Mouse (Mus musculus) midbrain, postnatal 0 days (tissue): ENCODE data around the gene Art4. TPM values are rescaled to one million over a fixed set of nuclear protein-coding genes. Genes with fewer than 3 reads are reported as not detected.

Experiments
- ATAC-seq: fragments of 200-750 bp; cut with Nextera tagmentation; 2 replicates; pipeline ENCODE4 v1.8.0; 2017; ENCODE audit warnings: moderate number of reproducible peaks, mild to moderate bottlenecking, moderate TSS enrichment, moderate library complexity; ENCODE audit not compliant: low FRiP score
- DNase-seq: peaks from one replicate; pipeline ENCODE4 v3.0.0-alpha.2; 2015; ENCODE audit warnings: low spot score
- H3K27ac ChIP-seq: fragments of 300-500 bp; sonication (generic); 2 replicates; pipeline ENCODE4 v1.5.1; 2014; ENCODE audit warnings: low read depth, mild to moderate bottlenecking, low read length, mixed read lengths
- H3K27me3 ChIP-seq: fragments of 300-500 bp; sonication (generic); 2 replicates; pipeline ENCODE4 v1.6.1; 2014; ENCODE audit warnings: low read length, control low read depth, mixed read lengths; ENCODE audit not compliant: insufficient read depth
- H3K36me3 ChIP-seq: fragments of 300-500 bp; sonication (generic); 2 replicates; pipeline ENCODE4 v1.6.1; 2014; ENCODE audit warnings: low read length, control low read depth, mixed read lengths; ENCODE audit not compliant: insufficient read depth
- H3K4me1 ChIP-seq: fragments of 300-500 bp; sonication (generic); 2 replicates; pipeline ENCODE4 v1.6.1; 2014; ENCODE audit warnings: mild to moderate bottlenecking, control low read depth, antibody characterized with exemption, low read length, mixed read lengths; ENCODE audit not compliant: insufficient read depth
- H3K4me2 ChIP-seq: fragments of 300-500 bp; sonication (generic); 2 replicates; pipeline ENCODE4 v1.6.1; 2014; ENCODE audit warnings: low read depth, mild to moderate bottlenecking, low read length, mixed read lengths; ENCODE audit not compliant: poor library complexity, severe bottlenecking
- H3K4me3 ChIP-seq: fragments of 300-500 bp; sonication (generic); 2 replicates; pipeline ENCODE4 v1.5.1; 2014; ENCODE audit warnings: low read depth, mild to moderate bottlenecking, low read length, moderate library complexity
- H3K9ac ChIP-seq: fragments of 300-500 bp; sonication (generic); replicated peaks from 2 replicates; pipeline ENCODE4 v1.6.1; 2014; ENCODE audit warnings: mild to moderate bottlenecking, low read length, moderate library complexity, mixed read lengths; ENCODE audit not compliant: poor library complexity, severe bottlenecking
- H3K9me3 ChIP-seq: fragments of 300-500 bp; sonication (generic); 2 replicates; pipeline ENCODE4 v1.6.1; 2016; ENCODE audit warnings: low read length, control low read depth
- CTCF ChIP-seq: IDR thresholded peaks from 2 replicates; pipeline ENCODE4 v1.5.1; 2016; ENCODE audit warnings: antibody characterized with exemption, mild to moderate bottlenecking
- whole genome bisulfite sequencing: fragments of 180-500 bp; shearing (Covaris S2); extraction: QIAGEN DNeasy Blood & Tissue Kit; methylation state at CpG from one replicate; pipeline ENCODE4 v1.1.7; 2014; 5-methylcytosine and 5-hydroxymethylcytosine counted together
- polyA plus RNA-seq: library from polyadenylated mRNA; unstranded; fragments of >200 nt; fragmentation: Nextera tagmentation; extraction: Ambion mirVana; gene quantifications from 2 replicates; pipeline ENCODE4 v1.2.1, GENCODE M21; 2015
- total RNA-seq: library from RNA; depleted of rRNA; stranded (reverse); fragments of >200 nt; gene quantifications from 2 replicates; pipeline ENCODE4 v1.2.3, GENCODE M21; 2014; rRNA removed

The Art4 gene
- total RNA-seq = 0.11 and 0.33 TPM in 2 replicates
- 0.12 and 0.20 TPM in 2 replicates for polyA plus RNA-seq

DNA sequence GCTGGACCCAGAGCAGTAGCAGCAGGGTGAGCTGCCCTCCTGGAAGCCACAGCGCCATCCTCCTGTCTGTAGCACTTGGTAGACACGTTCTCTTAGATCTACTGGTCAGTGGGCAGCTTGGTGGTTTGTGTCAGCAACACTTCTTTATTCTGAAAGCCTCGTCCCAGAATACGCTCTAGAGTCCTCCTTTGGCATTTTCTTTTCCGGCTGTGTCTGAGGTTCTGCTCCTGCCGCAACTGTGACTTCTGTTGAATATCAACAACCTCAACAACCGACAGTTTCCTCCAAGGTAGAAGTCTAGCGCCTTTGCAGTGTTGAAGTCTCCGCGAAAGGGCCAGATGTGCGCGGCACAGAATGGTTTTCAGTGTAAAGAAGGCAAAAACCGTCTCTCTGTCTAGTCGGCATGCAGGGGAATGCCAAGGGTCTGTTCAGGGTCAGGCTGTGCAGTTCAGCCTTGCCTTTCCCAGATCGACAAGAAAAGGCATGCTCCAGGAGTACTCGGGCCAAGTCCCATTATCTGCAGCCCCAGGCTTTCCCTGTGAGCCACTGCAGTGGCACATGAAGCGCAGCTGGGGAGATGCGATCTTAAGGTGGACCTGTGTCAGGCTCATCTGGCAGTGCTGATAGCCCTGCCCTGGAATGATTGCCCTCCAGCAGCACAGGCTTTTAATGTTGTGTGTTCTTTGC lies at the start of gene Art4:
Art4 (minus strand) TSS at position 548 of the 687 bp plus-strand sequence.
- Histone ChIP-seq H3K27me3 (no peaks in the 10 kb centered on the region), H3K4me3 (no peak within 1 kb of the TSS), H3K27ac (no peak within 1 kb of the TSS), H3K9ac (no peak within 1 kb of the TSS; the same call in 1 of the 2 replicates), H3K4me2 (no peak within 1 kb of the TSS; the same call in 1 of the 2 replicates), H3K9me3 (no peaks in the 10 kb centered on the region), H3K36me3 (no peaks in the 10 kb centered on the region), H3K4me1 (no peaks in the 10 kb centered on the region; the same call in 1 of the 2 replicates)
- TF ChIP-seq CTCF = no peak
- 70% methylated on average over 18 of the region's 18 CpGs for WGBS
- no peak for DNase-seq
- no peak for ATAC-seq

DNA sequence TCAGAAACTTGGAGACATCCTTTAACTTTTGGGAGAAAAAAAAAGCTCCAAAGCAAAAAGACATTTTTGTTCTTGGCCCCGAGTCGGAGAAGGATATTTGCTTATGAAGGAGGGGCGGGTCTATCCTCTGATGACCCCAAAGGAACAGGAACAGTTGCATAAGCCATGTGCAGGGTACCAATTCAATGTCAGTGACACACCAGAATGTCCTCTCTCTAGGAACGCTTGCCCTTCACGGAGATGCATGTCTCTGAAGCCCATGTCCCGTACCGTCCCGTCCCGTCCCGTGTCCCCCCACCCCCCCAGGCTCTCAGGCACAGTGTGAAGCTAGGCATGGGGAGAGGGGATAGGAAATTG lies 49.4 kb upstream of the Art4 start:
- no peaks in the 10 kb centered on the region for H3K4me1 ChIP-seq
- DNase-seq = no peak
- no peaks in the 10 kb centered on the region for H3K27me3 ChIP-seq
- H3K4me2 ChIP-seq = no peak overlapping the region
- H3K36me3 ChIP-seq = no peaks in the 10 kb centered on the region
- no peak for TF ChIP-seq CTCF
- H3K9me3 ChIP-seq = no peaks in the 10 kb centered on the region
- 0 out of 2 replicates have a peak, but pooled peaks have one; percentile 31 for ATAC-seq
- whole genome bisulfite sequencing = 76% methylated on average over 10 of the region's 10 CpGs
- H3K9ac ChIP-seq = no peak overlapping the region
- no peak overlapping the region for H3K4me3 ChIP-seq
- H3K27ac ChIP-seq = no peak overlapping the region

DNA sequence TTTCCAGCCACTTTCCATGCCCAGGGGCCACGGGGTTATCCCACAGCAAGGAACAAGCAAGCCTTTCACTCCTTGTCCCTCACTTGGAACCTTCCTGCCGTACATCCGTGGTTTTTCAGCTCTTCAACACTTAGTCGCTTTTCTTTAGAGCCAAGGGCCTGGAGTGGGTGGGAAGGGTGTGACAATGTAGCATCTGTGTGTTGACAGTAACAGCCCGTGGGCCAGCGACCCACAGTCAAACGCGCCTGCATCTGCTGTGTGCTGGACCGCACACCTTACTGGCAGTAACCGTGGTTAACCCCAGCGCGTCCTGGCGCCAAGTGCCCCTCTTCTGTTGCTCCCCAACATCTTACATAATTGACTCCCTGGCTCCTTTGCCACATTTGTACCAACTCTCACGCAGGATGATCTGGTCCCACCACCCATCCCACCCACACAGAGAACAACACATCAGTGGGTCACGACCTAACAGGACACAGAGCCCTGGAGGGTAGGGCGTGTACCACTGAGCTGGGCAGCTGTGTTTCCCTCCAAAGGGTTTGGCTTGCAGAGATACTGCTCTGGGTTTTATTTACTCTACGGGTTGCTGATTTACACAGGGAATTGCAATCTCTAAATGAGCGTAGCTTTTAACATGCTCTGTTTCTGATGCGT lies 48.9 kb upstream of the Art4 start:
- H3K27me3 ChIP-seq = no peaks in the 10 kb centered on the region
- no peak for TF ChIP-seq CTCF
- H3K4me2 ChIP-seq = no peak overlapping the region
- H3K9ac ChIP-seq = no peak overlapping the region
- H3K4me3 ChIP-seq = no peak overlapping the region
- H3K36me3 ChIP-seq = no peaks in the 10 kb centered on the region
- H3K4me1 ChIP-seq = no peaks in the 10 kb centered on the region
- WGBS = 89% methylated on average over 19 of the region's 19 CpGs
- H3K27ac ChIP-seq = no peak overlapping the region
- H3K9me3 ChIP-seq = no peaks in the 10 kb centered on the region
- no peak for ATAC-seq
- DNase-seq = no peak

DNA sequence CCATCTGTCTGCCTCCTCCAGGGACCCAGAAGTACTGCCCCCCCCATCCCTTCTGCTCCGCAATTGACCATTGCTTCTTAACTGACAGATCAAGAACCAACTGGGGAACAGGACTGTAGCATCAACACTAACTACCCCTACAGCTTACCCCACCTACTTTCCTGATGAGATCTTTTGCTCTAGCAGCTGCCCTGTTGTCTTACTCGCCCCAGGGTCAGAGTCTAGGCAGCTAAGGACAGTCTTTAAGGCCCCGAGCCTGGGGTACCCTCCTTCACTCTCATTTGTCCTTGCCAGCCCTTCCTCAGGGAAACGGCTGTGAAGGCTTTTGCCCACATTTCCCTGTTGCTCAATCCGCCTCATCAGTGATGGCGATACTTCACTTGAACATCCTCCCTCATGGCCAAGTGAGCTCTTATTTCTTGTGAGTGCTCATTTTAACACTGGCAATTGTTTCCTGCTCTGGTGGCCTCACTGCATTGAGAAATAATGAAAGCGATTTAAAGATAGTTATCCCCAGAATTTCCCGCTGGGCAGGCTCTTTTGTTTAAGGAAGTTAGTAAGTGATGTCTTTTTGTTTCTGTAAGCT lies 46.4 kb upstream of the Art4 start:
- ATAC-seq (no peak), DNase-seq (no peak)
- Histone ChIP-seq H3K4me3 (no peak overlapping the region), H3K9me3 (no peaks in the 10 kb centered on the region), H3K36me3 (no peaks in the 10 kb centered on the region), H3K27me3 (no peaks in the 10 kb centered on the region), H3K9ac (no peak overlapping the region), H3K4me2 (no peak overlapping the region), H3K4me1 (no peaks in the 10 kb centered on the region), H3K27ac (no peak overlapping the region)
- 69% methylated on average over 8 of the region's 8 CpGs for WGBS
- TF ChIP-seq CTCF = no peak

DNA sequence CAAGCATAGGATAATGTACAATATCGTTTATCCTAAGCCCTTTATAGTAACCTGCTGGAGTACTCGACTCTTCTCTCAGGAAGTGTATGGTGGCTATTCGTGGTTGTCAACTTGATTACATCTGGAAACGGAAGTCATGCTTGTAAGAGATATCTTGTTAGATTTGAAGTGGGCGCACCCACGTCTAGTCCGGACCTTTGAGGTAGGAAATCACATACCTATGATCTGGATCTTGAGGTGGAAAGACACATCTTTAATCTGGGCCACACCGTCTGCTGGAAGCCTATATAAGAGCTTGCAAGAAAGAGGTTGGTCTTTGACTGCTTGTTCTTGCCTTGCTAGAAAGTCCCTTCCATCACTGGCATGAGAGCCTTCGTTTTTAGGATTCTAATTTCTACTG lies 45.0 kb upstream of the Art4 start:
- H3K27me3 ChIP-seq = no peaks in the 10 kb centered on the region
- no peak overlapping the region for H3K27ac ChIP-seq
- H3K9me3 ChIP-seq = no peaks in the 10 kb centered on the region
- TF ChIP-seq CTCF = no peak
- DNase-seq = no peak
- H3K4me2 ChIP-seq = no peak overlapping the region
- WGBS = 89% methylated on average over 9 of the region's 9 CpGs
- H3K4me1 ChIP-seq = no peaks in the 10 kb centered on the region
- no peak overlapping the region for H3K4me3 ChIP-seq
- H3K9ac ChIP-seq = no peak overlapping the region
- ATAC-seq = no peak
- H3K36me3 ChIP-seq = no peaks in the 10 kb centered on the region

DNA sequence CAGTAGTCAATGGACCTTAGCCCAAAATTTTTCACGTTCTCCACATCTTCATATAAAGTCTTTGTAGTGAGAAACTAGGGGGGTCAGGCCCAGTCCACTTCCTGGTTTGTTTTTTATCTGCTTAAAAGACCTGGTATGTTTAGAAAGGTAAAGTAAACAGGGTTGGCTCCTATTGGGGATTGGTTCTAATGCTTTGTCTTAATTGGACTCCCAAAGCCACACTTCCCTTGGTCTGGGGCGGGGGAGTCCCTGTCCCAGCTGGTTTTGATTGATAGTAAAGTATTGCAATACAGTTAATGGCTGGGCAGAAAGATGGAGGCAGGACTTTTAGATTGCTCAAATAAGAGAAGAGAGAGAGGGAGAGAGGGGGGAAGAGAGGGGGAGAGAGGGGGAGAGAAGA lies 43.5 kb upstream of the Art4 start:
- Histone ChIP-seq H3K36me3 (no peaks in the 10 kb centered on the region), H3K4me1 (no peaks in the 10 kb centered on the region), H3K27me3 (no peaks in the 10 kb centered on the region), H3K4me3 (no peak overlapping the region), H3K27ac (no peak overlapping the region), H3K4me2 (no peak overlapping the region), H3K9me3 (no peaks in the 10 kb centered on the region), H3K9ac (no peak overlapping the region)
- WGBS = 79% methylated on average over 2 of the region's 2 CpGs
- DNase-seq (no peak), ATAC-seq (no peak)
- no peak for TF ChIP-seq CTCF
